Mouse (Mus musculus) mouse trophoblast stem cell (cell line): ENCODE data around the gene Il1b.

Experiments used
- in situ Hi-C, 2 experiments: fragments of 300-500 bp; cut with MseI, MboI; formaldehyde crosslinking; loops; 2 replicates in 1 of 2; 3 replicates in 1 of 2; pipeline ENCODE4 v1.15.1; 2025

Il1b gene

DNA sequence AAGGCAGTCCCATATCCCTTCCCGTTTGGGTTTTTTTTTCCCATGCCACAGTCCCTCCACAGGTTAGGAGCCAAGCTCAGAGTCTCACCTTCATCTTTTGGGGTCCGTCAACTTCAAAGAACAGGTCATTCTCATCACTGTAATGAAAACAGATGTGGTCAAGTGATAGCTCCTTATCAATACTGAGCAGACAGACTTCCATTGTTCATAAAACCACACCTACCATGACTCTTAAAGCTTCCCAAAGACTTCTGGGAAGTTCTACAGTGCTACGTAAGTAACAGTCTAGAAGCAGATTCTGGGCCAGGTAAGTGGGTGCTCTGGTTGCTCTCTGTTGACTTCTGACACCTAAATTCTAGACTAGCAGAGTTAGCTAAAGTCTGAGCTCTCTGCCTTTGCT, 1.3 kb downstream of the Il1b start:
- in situ Hi-C loops, result no loop called here

- in situ Hi-C loops, result no loop called here
These were observed 2.1 kb downstream of the Il1b start for GRCm38 (mm10) chr2:129368795-129369194.

DNA sequence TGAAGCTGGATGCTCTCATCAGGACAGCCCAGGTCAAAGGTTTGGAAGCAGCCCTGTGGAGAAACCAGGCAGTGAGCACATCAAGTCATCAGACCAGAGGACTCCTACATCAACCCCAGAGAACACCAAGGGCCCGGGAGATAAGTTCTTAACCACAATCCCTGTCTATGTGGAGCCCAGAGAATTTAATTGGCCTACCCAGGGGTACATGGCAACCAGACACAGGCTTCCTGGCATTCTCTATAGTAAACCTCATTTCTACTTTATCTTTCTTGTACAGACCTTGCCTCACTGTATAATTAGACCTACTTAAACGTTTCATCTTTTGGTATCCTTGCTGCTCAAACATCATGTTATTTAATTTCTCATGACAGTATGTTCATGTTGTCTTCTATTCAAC, 2.8 kb downstream of the Il1b start:
- in situ Hi-C loops, result no loop called here

DNA sequence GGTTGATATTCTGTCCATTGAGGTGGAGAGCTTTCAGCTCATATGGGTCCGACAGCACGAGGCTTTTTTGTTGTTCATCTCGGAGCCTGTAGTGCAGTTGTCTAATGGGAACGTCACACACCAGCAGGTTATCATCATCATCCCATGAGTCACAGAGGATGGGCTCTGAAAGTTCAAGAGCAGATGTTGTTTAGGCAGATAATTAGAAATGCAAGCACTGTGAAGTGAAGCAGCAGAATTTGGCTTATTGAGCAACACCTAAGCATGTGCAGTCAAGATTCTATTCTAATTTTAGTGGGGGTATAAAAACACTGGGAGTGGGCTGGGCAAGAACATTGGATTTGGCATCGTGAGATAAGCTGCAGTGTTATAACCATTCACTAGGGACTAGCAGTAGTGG, 3.7 kb downstream of the Il1b start:
- in situ Hi-C loops, result no loop called here

- in situ Hi-C loops, result no loop called here
These were observed 9.9 kb downstream of the Il1b start for GRCm38 (mm10) chr2:129360975-129361560.

DNA sequence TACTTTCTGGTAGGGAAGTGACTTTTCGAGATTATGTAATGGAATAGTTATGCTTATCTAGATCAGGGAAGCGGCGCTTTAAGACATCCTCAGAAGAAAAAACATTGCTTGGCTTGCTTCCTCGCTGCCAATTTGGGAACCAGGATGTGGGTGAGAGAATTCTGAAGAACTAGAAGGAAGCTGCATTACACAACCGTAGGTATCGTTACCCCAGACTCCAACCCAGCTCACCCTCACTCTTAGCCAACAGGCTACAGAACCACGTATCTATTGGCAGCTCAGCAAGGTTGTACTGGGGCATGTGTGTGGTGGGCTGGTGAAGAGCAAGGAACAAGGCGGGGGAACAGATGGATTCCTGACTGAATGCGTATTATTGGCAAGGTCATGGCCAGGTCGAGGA, 10.7 kb downstream of the Il1b start:
- in situ Hi-C loops, result no loop called here

DNA sequence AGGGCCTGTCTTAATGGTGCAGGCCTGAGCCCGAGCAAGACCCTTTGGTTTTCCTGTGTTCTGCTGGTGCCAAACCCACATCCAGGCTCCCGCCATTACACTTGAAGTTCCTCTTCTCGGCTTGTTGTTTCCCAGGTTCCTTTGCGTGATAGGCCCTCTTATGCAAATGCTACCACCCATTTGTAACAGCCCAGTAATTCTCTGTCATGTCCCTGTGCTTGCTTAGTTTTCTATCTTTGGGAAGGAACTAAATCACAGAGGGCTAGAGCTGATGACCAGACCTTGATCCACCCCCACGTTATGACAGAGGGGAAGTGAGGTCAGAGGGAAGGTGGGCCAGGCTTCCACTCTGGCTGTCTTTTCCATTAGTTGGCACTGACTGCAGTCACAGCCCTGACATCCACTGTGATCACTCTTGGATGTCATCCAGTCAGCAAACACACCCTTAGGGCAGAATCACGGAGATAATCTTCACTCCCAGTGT, 32.8 kb downstream of the Il1b start:
- in situ Hi-C loops, result no loop called here

GRCm38 (mm10) chr2:129333471-129333870, 37.5 kb downstream of the Il1b start:
- in situ Hi-C loops, result no loop called here

- in situ Hi-C loops, result no loop called here
These were observed 40.4 kb downstream of the Il1b start for GRCm38 (mm10) chr2:129330540-129330939.

GRCm38 (mm10) chr2:129330024-129330423, 40.9 kb downstream of the Il1b start:
- in situ Hi-C loops, result no loop called here

DNA sequence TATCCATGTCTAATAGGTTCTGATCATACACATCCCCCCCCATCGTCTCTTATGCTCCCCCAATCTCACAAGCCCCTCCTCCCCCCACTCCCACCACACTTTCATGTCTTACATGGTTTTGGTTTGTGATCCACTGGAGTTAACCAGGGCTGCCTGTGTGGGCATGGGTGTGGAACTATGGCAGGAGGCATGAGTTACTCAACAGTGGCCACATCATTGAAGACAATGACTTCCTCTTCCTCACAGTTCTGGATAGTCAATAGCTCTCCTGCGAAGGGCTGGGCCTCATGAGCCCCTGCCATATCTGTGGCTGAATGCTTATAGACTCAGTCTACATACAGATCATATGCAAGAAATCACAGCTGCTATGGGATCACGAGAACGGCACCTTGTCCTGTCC, 42.7 kb downstream of the Il1b start:
- in situ Hi-C loops, result no loop called here

DNA sequence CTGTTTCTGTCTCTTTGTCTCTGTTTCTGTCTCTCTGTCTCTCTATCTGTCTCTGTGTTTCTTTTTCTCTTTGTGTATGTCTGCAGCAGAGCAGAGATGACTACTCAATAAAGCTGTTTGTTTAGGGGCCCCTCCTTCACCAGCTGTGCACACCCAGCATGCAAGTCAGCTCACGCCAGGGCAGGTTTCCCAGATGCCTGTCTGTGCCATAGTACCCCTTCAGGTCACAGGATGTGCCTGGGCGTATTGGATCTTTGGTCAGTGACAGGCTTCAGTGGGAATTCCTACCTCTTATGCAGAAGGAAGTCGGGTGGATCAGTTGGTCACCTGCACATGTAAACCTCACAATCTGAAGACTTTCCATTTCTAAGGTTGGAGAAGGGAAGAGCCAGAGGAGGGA, 46.7 kb downstream of the Il1b start:
- in situ Hi-C loops, result no loop called here

DNA sequence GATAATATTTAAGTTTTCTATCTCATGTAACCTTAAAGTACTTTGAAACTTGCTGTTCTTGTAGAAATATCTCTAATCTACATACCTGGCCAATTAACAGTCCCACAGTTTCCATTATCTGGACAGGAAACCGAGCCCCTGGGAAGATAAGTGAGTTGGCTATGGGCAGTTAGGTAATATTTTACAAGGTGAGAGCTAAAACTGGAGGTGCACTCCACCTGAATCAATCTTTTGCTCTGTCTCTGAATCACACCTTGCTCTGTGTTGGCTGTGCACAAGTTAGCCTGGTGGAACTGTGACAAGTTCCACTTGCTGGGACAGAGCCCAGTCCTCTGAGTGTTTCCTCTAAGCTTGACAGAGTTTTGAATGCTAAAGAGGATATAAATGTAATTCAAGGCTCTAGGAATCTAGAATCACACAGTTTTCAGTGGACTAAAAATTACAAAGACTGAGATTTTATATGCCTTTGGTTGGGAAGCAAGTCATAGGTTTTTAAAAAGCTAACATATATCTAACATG, 48.8 kb downstream of the Il1b start:
- in situ Hi-C loops, result no loop called here

DNA sequence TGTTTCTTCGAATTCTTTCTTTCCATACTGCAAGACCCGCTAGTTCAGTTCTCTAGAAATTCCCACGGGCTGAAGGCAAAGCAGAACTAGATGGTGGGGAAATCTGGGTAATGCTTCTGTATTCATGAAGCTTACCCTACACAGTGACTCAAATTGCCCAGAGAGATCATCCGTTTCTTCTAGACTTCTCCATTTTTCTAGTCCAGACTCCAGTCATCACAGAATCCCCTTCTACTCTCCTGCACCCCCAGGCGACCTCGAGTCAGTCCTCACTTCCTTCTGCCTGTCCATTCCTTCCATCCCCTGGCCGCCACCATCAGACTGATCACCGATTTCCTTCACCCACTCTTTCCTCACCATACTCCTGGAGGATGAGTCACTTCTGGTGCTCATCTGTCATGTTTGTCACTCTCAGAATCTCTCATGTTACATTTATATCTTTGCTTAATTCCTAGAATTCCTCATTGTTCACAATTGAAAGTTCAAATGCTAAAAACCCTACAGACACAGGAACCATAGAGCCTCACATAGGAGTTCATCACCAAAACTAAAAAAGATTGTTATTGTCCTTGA, 50.8 kb downstream of the Il1b start:
- in situ Hi-C loops, result no loop called here

DNA sequence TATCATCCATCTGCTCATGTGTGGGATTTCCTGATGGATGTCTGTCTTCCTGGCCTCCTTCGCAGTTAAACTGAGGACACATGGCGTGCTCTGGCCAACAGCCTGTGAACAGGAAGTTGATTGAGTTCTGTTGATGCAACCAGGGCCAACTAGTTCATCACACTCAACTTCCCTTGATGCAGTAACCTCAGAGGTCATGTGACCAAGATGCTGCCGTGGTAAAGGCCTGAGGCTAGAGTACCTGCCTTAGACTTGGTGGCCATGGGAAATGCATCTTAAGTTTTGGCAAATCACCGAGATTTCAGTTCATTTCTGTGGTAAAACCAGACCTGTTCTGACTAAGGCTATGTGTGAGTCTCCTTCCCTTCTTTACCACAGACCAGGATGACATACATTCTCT, 55.1 kb downstream of the Il1b start:
- in situ Hi-C loops, result no loop called here

GRCm38 (mm10) chr2:129314880-129315279, 56.1 kb downstream of the Il1b start:
- in situ Hi-C loops, result no loop called here
